In the genomic region with DNA sequence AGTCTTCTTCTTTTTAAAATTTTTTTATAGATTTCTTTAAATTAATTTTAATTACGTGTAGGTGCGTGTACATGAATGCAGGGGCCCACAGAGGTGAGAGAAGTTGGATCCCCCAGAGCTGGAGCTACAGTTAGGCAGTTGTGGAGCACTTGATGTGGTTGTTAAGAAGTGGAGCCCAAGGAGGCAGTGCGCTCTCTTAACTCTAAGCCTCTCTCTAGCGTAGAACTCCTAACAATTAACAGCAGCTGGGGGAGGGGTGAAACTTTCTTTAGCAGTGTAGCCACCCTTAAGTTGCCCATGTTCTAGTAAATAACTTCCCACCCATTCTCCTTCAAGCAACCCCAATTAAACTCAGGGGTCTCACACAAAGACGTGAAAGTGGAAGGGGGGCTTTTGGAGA, we compare ENCODE assay signal across 22 mouse cellular contexts.
DNase-seq lines count a peak whose midpoint lies in the region; ATAC-seq lines count a peak whose summit lies in the region.
"Had no signal": no experiment of that assay in that cellular context is flagged by ENCODE, and none has a peak within 500 bp of the region (broad histone marks: within the 10 kb centered on the region; RNA-seq: fewer than 3 reads in every experiment).

No protein-coding gene starts in this region.

- no peak for ATAC-seq in activated CD4-positive, CD25-positive, alpha-beta regulatory T cell, adult 4 months
- ATAC-seq: CD4-positive, CD25-positive, alpha-beta regulatory T cell, adult 4 months; forebrain, embryonic 14.5 days; forebrain, embryonic 16.5 days; Patski had no signal

- DNase-seq in heart, adult 11 months = peak; percentile 40
- no peak for DNase-seq in heart, postnatal 10 days
- peak; percentile 31 to 32 for DNase-seq in thymus, postnatal 10 days (ENCODE audit: low spot score in 2 of 2)
- DNase-seq in thymus, postnatal 25 days = peak; percentile 43
- DNase-seq in thymus, postnatal 4 days = peak; percentile 45
- DNase-seq in ovary, adult 18-20 months (ENCODE audit: low spot score) = no peak
- no peak for DNase-seq in adrenal gland, adult (ENCODE audit: inconsistent age in 2 of 2, low spot score in 1 of 2)
- DNase-seq: adrenal gland, adult 8-10 months; adrenal gland, postnatal 14 days; adrenal gland, postnatal 36 days; B cell, adult 2 months; cerebellum, adult 11-12 months; cerebellum, adult 2 months; cerebellum, adult 9-10 months; cerebellum, postnatal 10 days; cerebellum, postnatal 25 days; embryo, embryonic 11 days had no signal

- intact Hi-C loops in heart, postnatal 10 days (cut with DNase I) = no loop called here

Comparison
In these comparisons a context has a peak if more than half of its experiments do, and no peak if none do; other contexts are left out.
1. DNase-seq: peak in heart, adult 11 months (single experiment), thymus, postnatal 10 days (2 of 2), thymus, postnatal 25 days (single experiment) and thymus, postnatal 4 days (single experiment); none in heart, postnatal 10 days (0 of 2), ovary, adult 18-20 months (single experiment) and adrenal gland, adult (0 of 2).